Mouse (Mus musculus) ES-E14 (cell line): ENCODE measurements around the gene Sh3bp5l. TPM values are rescaled to one million over a fixed set of nuclear protein-coding genes. Genes with fewer than 3 reads are reported as not detected.

ENCODE experiments used
- DNase-seq: peaks from one replicate; pipeline ENCODE4 v3.0.0-alpha.2; 2013; ENCODE audit warnings: low read depth, low spot score
- H3K27ac ChIP-seq: 2 replicates; pipeline ENCODE4 v1.5.1; 2012; ENCODE audit warnings: low read depth, mild to moderate bottlenecking, low read length, moderate library complexity, mixed read lengths; ENCODE audit not compliant: poor library complexity, insufficient read depth, severe bottlenecking
- H3K36me3 ChIP-seq: 2 replicates; pipeline ENCODE4 v1.6.1; 2012; ENCODE audit warnings: mild to moderate bottlenecking, low read length, moderate library complexity, mixed read lengths; ENCODE audit not compliant: control insufficient read depth, poor library complexity, insufficient read depth, severe bottlenecking
- H3K4me1 ChIP-seq, 2 experiments: fragments of 150-350 bp in 1 of 2; sonication (generic) in 1 of 2; 2 replicates each; pipeline ENCODE4 v1.6.1; 2012; ENCODE audit warnings: low read length in 2 of 2, mild to moderate bottlenecking in 1 of 2, mixed read lengths in 1 of 2; ENCODE audit not compliant: control insufficient read depth in 2 of 2, insufficient read depth in 2 of 2, poor library complexity in 1 of 2
- H3K4me3 ChIP-seq, 2 experiments: fragments of 150-350 bp in 1 of 2; sonication (generic) in 1 of 2; 2 replicates each; pipeline ENCODE4 v1.5.1; 2012; ENCODE audit warnings: low read length in 2 of 2, low read depth in 1 of 2, mild to moderate bottlenecking in 1 of 2, mixed read lengths in 1 of 2; ENCODE audit not compliant: insufficient read depth in 1 of 2, poor library complexity in 1 of 2, severe bottlenecking in 1 of 2
- H3K9ac ChIP-seq: 2 replicates; pipeline ENCODE4 v1.6.1; 2012; ENCODE audit warnings: low read depth, mild to moderate bottlenecking, low read length, mixed read lengths; ENCODE audit not compliant: poor library complexity, insufficient read depth, severe bottlenecking
- H3K9me3 ChIP-seq: fragments of 150-350 bp; sonication (generic); 2 replicates; pipeline ENCODE4 v1.6.1; 2012; ENCODE audit warnings: low read depth, mild to moderate bottlenecking, low read length; ENCODE audit not compliant: control insufficient read depth, insufficient read depth
- CHD2 ChIP-seq: IDR thresholded peaks from 2 replicates; pipeline ENCODE4 v1.6.1; 2014; ENCODE audit warnings: mild to moderate bottlenecking, low read depth, low read length, inconsistent platforms
- HCFC1 ChIP-seq: IDR thresholded peaks from 2 replicates; pipeline ENCODE4 v1.6.1; 2012; ENCODE audit warnings: low read length, inconsistent platforms, borderline replicate concordance; ENCODE audit not compliant: insufficient read depth
- MAFK ChIP-seq: IDR thresholded peaks from 2 replicates; pipeline ENCODE4 v1.6.1; 2014; ENCODE audit warnings: mild to moderate bottlenecking, low read depth, low read length, inconsistent platforms; ENCODE audit not compliant: insufficient read depth
- ZC3H11A ChIP-seq: IDR thresholded peaks from 2 replicates; pipeline ENCODE4 v1.6.1; 2012; ENCODE audit warnings: low read depth, mild to moderate bottlenecking, inconsistent platforms, low read length, borderline replicate concordance
- ZNF384 ChIP-seq: IDR thresholded peaks from 2 replicates; pipeline ENCODE4 v1.6.1; 2012; ENCODE audit warnings: low read depth, low read length, inconsistent platforms
- in situ Hi-C, 2 experiments: fragments of 600-800 bp; cut with MboI; formaldehyde crosslinking; loops; one replicate each; pipeline ENCODE4 v1.15.1; 2025; ENCODE audit warnings: low sequenced_read_pairs in 2 of 2, inconsistent platforms in 1 of 2; ENCODE audit not compliant: unreplicated experiment in 2 of 2
- total RNA-seq: library from RNA; depleted of rRNA; stranded (reverse); fragments of 300-350 nt; gene quantifications from 2 replicates; pipeline ENCODE4 v1.2.3, GENCODE M21; 2012

Gene Sh3bp5l
- total RNA-seq, 1 experiment = 28.9 TPM

DNA sequence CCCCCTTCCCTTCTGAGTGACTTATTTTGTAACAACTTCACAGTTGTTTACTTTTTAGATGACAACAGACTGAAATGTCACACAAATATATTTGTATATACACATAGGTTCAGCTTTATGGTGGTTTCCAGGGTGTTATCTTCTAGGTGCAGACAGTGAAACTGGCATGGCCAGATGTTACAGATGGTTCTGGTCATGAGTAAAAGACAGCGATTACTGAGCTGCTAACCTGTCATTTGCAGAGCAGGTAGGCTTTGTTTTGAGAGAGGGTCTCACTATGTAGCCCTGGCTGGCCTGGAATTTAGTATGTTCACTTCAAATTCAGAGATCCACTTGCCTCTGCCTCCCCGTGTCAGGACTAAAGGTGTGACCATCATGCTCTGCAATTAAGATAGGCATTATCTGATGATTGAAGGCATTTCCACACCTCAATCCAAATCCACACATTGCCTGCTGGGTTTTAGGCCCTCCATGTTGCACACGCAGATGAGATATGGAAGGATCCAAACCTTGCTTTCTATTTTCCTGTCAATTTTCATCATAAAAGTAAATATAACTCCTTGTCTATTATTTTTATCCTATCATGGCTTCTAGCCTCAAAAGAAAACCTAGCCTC lies 5.8 kb upstream of the Sh3bp5l start:
- H3K4me3 ChIP-seq = no peak overlapping the region
- no peak for TF ChIP-seq MAFK
- TF ChIP-seq CHD2 = no peak
- TF ChIP-seq ZNF384 = no peak
- TF ChIP-seq HCFC1 = no peak
- no peak for TF ChIP-seq ZC3H11A
- in situ Hi-C loops = no loop called here

DNA sequence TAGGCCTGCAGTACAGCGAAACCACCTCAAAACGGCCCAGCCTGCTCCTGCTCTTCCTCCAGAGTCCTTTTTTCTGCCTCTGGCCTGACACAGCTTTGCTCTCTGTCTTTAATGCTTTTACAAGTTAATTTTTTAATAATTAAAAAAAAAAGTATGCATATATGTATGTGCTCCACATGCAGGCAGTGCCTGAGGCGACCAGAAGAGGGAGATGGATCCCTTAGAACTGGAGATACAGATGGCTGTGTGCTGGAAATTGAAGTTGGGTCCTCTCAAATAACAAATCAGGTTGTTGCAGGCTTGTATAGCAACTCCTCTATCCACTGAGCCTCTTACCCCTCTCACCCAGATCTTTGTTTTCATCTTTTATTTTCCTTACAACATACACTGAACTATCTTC lies 3.7 kb upstream of the Sh3bp5l start:
- in situ Hi-C loops = no loop called here
- Histone ChIP-seq H3K9ac (no peak overlapping the region), H3K36me3 (peaks cover 4% of the 10 kb centered on the region; the same call in 1 of the 2 replicates), H3K4me1 (peaks cover 0 to 8% of the 10 kb centered on the region in 2 experiments; a peak in 2 of 4 replicates), H3K27ac (no peak overlapping the region), H3K4me3 (no peak overlapping the region), H3K9me3 (no peaks in the 10 kb centered on the region)
- TF ChIP-seq HCFC1 = no peak
- TF ChIP-seq MAFK = no peak
- no peak for TF ChIP-seq CHD2
- TF ChIP-seq ZNF384 = no peak
- no peak for TF ChIP-seq ZC3H11A
- DNase-seq = no peak

More for the DNA sequence above, 5.8 kb upstream of the Sh3bp5l start:
- no peak overlapping the region for H3K27ac ChIP-seq
- no peak for DNase-seq
- H3K4me1 ChIP-seq = peaks cover 0 to 6% of the 10 kb centered on the region in 2 experiments; a peak in 2 of 4 replicates
- H3K9ac ChIP-seq = no peak overlapping the region
- no peaks in the 10 kb centered on the region for H3K9me3 ChIP-seq
- no peaks in the 10 kb centered on the region for H3K36me3 ChIP-seq

DNA sequence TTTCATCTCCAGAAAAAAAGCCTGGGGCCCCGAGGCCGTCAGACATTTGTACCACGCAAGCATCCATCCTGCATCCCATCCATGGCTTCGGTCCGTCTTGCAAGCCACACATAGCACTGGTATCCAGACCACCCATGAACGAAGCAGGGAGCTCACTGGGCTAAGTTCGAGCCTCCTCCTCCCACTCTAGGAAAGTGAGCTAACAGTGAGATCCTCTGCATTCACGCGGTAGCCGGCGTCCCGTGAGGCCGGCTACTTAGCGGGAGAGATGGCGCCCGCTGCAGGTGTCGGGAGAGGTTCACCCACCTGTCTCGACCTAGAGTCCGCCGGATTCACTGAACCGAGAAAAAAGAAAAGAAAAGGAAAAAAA lies 633 bp upstream of the Sh3bp5l start:
- Histone ChIP-seq H3K9me3 (no peaks in the 10 kb centered on the region), H3K4me3 (peak overlapping the region; percentile 86 to 98), H3K36me3 (peaks cover 4% of the 10 kb centered on the region; the same call in 1 of the 2 replicates), H3K4me1 (peaks cover 0 to 4% of the 10 kb centered on the region in 2 experiments; a peak in 1 of 4 replicates), H3K27ac (peak overlapping the region; percentile 78), H3K9ac (peak overlapping the region; percentile 96)
- in situ Hi-C loops = no loop called here
- DNase-seq = peak; percentile 39
- TF ChIP-seq ZC3H11A = no peak
- peak; percentile 65; the same call in 1 of the 2 replicates for TF ChIP-seq CHD2
- no peak for TF ChIP-seq MAFK

GRCm38 (mm10) chr11:58331149-58331495 lies 598 bp downstream of the Sh3bp5l start:
- TF ChIP-seq HCFC1 = no peak
- TF ChIP-seq ZC3H11A = no peak
- no peak for TF ChIP-seq ZNF384
- no peak for TF ChIP-seq MAFK
- no peak for TF ChIP-seq CHD2
- Histone ChIP-seq H3K9me3 (no peaks in the 10 kb centered on the region), H3K4me1 (peaks cover 0 to 4% of the 10 kb centered on the region in 2 experiments; a peak in 1 of 4 replicates), H3K36me3 (peaks cover 4% of the 10 kb centered on the region; the same call in 1 of the 2 replicates), H3K9ac (peak overlapping the region; percentile 82), H3K27ac (no peak overlapping the region), H3K4me3 (peak overlapping the region; percentile 86 to 98)
- in situ Hi-C loops = no loop called here
- no peak for DNase-seq

- Histone ChIP-seq H3K9ac (peak overlapping the region; percentile 82; the same call in 1 of the 2 replicates), H3K27ac (no peak overlapping the region), H3K4me1 (peaks cover 0 to 4% of the 10 kb centered on the region in 2 experiments; a peak in 1 of 4 replicates), H3K4me3 (peak overlapping the region in 1 of 2 experiments; percentile 86; a peak in 1 of 4 replicates), H3K9me3 (no peaks in the 10 kb centered on the region), H3K36me3 (peaks cover 7% of the 10 kb centered on the region; the same call in 1 of the 2 replicates)
- in situ Hi-C loops = no loop called here
- DNase-seq = no peak
- TF ChIP-seq MAFK (no peak), HCFC1 (no peak)
Measured at GRCm38 (mm10) chr11:58331546-58331945, 1.0 kb downstream of the Sh3bp5l start.
